Mouse (Mus musculus) CH12.LX (cell line): Measurements from ENCODE around the gene Apoa2. TPM values are rescaled to one million over a fixed set of nuclear protein-coding genes. Genes with fewer than 3 reads are reported as not detected.
A peak's percentile ranks its signal among the peaks of the same experiment; 100 is the strongest.

Experiments
- DNase-seq: peaks from one replicate; pipeline ENCODE4 v3.0.0-alpha.2; 2013; ENCODE audit errors: extremely low read depth
- H3K27ac ChIP-seq: 2 replicates; pipeline ENCODE4 v1.5.1; 2012; ENCODE audit warnings: low read depth, mild to moderate bottlenecking, control low read depth, moderate library complexity; ENCODE audit not compliant: insufficient read depth
- H3K27me3 ChIP-seq: replicated peaks from 2 replicates; pipeline ENCODE3; 2012; ENCODE audit warnings: inconsistent platforms
- H3K36me3 ChIP-seq, 2 experiments: replicated peaks in 1 of 2; 2 replicates each; pipeline versions ENCODE3 to v1.6.1; 2012; ENCODE audit warnings: inconsistent platforms in 1 of 2, low read length in 1 of 2, mild to moderate bottlenecking in 1 of 2, mixed read lengths in 1 of 2, moderate library complexity in 1 of 2; ENCODE audit not compliant: control insufficient read depth in 1 of 2, insufficient read depth in 1 of 2
- H3K4me1 ChIP-seq, 2 experiments: 2 replicates each; pipeline ENCODE4 v1.6.1; 2012; ENCODE audit warnings: inconsistent platforms in 1 of 2, moderate library complexity in 1 of 2; ENCODE audit not compliant: insufficient read depth in 2 of 2, control insufficient read depth in 1 of 2
- H3K4me2 ChIP-seq: 2 replicates; pipeline ENCODE4 v1.6.1; 2012; ENCODE audit warnings: low read depth, mild to moderate bottlenecking, control low read depth; ENCODE audit not compliant: poor library complexity, insufficient read depth, severe bottlenecking
- H3K4me3 ChIP-seq, 3 experiments: fragments of 150-350 bp in 1 of 3; sonication (generic) in 1 of 3; replicated peaks in 1 of 3; 2 replicates each; pipeline versions ENCODE3 to v1.5.1; 2011 to 2012; ENCODE audit warnings: low read depth in 2 of 3, low read length in 2 of 3, mild to moderate bottlenecking in 2 of 3, moderate library complexity in 2 of 3, control low read depth in 1 of 3, improper control_type of control experiment in 1 of 3, inconsistent platforms in 1 of 3, mixed read lengths in 1 of 3; ENCODE audit not compliant: poor library complexity in 1 of 3
- H3K79me2 ChIP-seq: replicated peaks from 2 replicates; pipeline ENCODE4 v1.6.1; 2012; ENCODE audit warnings: mild to moderate bottlenecking, moderate library complexity; ENCODE audit not compliant: control insufficient read depth, poor library complexity, insufficient read depth, severe bottlenecking; ENCODE audit errors: extremely low read depth
- H3K9ac ChIP-seq: 2 replicates; pipeline ENCODE4 v1.6.1; 2012; ENCODE audit warnings: low read depth, mild to moderate bottlenecking, control low read depth, moderate library complexity; ENCODE audit not compliant: insufficient read depth
- H3K9me3 ChIP-seq: replicated peaks from 2 replicates; pipeline ENCODE3; 2012; ENCODE audit warnings: low read length, inconsistent platforms, mixed read lengths
- CHD1 ChIP-seq: IDR thresholded peaks from 2 replicates; pipeline ENCODE4 v1.6.1; 2012; ENCODE audit warnings: low read depth, low read length, improper control_type of control experiment, inconsistent platforms
- CHD2 ChIP-seq: IDR thresholded peaks from 2 replicates; pipeline ENCODE4 v1.6.1; 2011; ENCODE audit warnings: low read length, improper control_type of control experiment
- ELF1 ChIP-seq: IDR thresholded peaks from 2 replicates; pipeline ENCODE4 v1.6.1; 2014; ENCODE audit warnings: low read depth, mild to moderate bottlenecking, inconsistent platforms, low read length, improper control_type of control experiment
- HCFC1 ChIP-seq: IDR thresholded peaks from 2 replicates; pipeline ENCODE4 v1.6.1; 2012; ENCODE audit warnings: low read depth, mild to moderate bottlenecking, inconsistent platforms, low read length, improper control_type of control experiment
- IRF4 ChIP-seq: IDR thresholded peaks from 2 replicates; pipeline ENCODE4 v1.6.1; 2014; ENCODE audit warnings: low read depth, mild to moderate bottlenecking, inconsistent platforms, low read length, improper control_type of control experiment
- JUND ChIP-seq: conservative IDR thresholded peaks from 2 replicates; pipeline ENCODE4 v1.6.1; 2011; ENCODE audit warnings: low read depth, low read length, improper control_type of control experiment
- KAT2A ChIP-seq: IDR thresholded peaks from 2 replicates; pipeline ENCODE4 v1.6.1; 2012; ENCODE audit warnings: low read length, improper control_type of control experiment, inconsistent platforms; ENCODE audit not compliant: insufficient replicate concordance
- MAFK ChIP-seq: IDR thresholded peaks from 2 replicates; pipeline ENCODE4 v1.6.1; 2011; ENCODE audit warnings: low read length, improper control_type of control experiment; ENCODE audit not compliant: insufficient replicate concordance
- MAX ChIP-seq: IDR thresholded peaks from 2 replicates; pipeline ENCODE4 v1.6.1; 2011; ENCODE audit warnings: low read length, improper control_type of control experiment
- MAZ ChIP-seq: IDR thresholded peaks from 2 replicates; pipeline ENCODE4 v1.6.1; 2012; ENCODE audit warnings: low read depth, mild to moderate bottlenecking, inconsistent platforms, low read length, improper control_type of control experiment, moderate library complexity
- MEF2A ChIP-seq: IDR thresholded peaks from 2 replicates; pipeline ENCODE4 v1.6.1; 2014; ENCODE audit warnings: low read depth, mild to moderate bottlenecking, inconsistent platforms, low read length, improper control_type of control experiment, borderline replicate concordance
- MXI1 ChIP-seq: IDR thresholded peaks from 2 replicates; pipeline ENCODE4 v1.6.1; 2011; ENCODE audit warnings: mild to moderate bottlenecking, low read depth, low read length, improper control_type of control experiment
- MYC ChIP-seq: IDR thresholded peaks from 2 replicates; pipeline ENCODE4 v1.6.1; 2011; ENCODE audit warnings: low read depth, mild to moderate bottlenecking, improper control_type of control experiment, low read length
- NELFE ChIP-seq: IDR thresholded peaks from 2 replicates; pipeline ENCODE4 v1.6.1; 2011; ENCODE audit warnings: low read depth, low read length, improper control_type of control experiment
- NRF1 ChIP-seq: IDR thresholded peaks from 2 replicates; pipeline ENCODE4 v1.6.1; 2014; ENCODE audit warnings: low read depth, mild to moderate bottlenecking, inconsistent platforms, low read length, improper control_type of control experiment, moderate library complexity
- POLR2A ChIP-seq: IDR thresholded peaks from 2 replicates; pipeline ENCODE4 v1.6.1; 2011; ENCODE audit warnings: low read depth, mild to moderate bottlenecking, improper control_type of control experiment, low read length
- POLR2AphosphoS2 ChIP-seq: IDR thresholded peaks from 2 replicates; pipeline ENCODE4 v1.6.1; 2011; ENCODE audit warnings: low read depth, low read length, improper control_type of control experiment
- RAD21 ChIP-seq: IDR thresholded peaks from 2 replicates; pipeline ENCODE4 v1.6.1; 2011; ENCODE audit warnings: low read depth, mild to moderate bottlenecking, low read length, improper control_type of control experiment, moderate library complexity
- RCOR1 ChIP-seq: conservative IDR thresholded peaks from 2 replicates; pipeline ENCODE4 v1.6.1; 2012; ENCODE audit warnings: low read depth, mild to moderate bottlenecking, inconsistent platforms, low read length, improper control_type of control experiment
- SIN3A ChIP-seq: IDR thresholded peaks from 2 replicates; pipeline ENCODE4 v1.6.1; 2012; ENCODE audit warnings: low read length, improper control_type of control experiment, inconsistent platforms
- TBP ChIP-seq: conservative IDR thresholded peaks from 2 replicates; pipeline ENCODE4 v1.6.1; 2011; ENCODE audit warnings: low read depth, low read length, improper control_type of control experiment
- TCF12 ChIP-seq: IDR thresholded peaks from 2 replicates; pipeline ENCODE4 v1.6.1; 2014; ENCODE audit warnings: low read depth, mild to moderate bottlenecking, inconsistent platforms, low read length, improper control_type of control experiment
- UBTF ChIP-seq: IDR thresholded peaks from 2 replicates; pipeline ENCODE4 v1.6.1; 2012; ENCODE audit warnings: low read depth, mild to moderate bottlenecking, inconsistent platforms, low read length, improper control_type of control experiment, moderate library complexity
- USF1 ChIP-seq: IDR thresholded peaks from 2 replicates; pipeline ENCODE4 v1.6.1; 2014; ENCODE audit warnings: low read depth, mild to moderate bottlenecking, inconsistent platforms, low read length, improper control_type of control experiment
- USF2 ChIP-seq: conservative IDR thresholded peaks from 2 replicates; pipeline ENCODE4 v1.6.1; 2011; ENCODE audit warnings: low read depth, low read length, improper control_type of control experiment
- ZC3H11A ChIP-seq: IDR thresholded peaks from 2 replicates; pipeline ENCODE4 v1.6.1; 2012; ENCODE audit warnings: low read depth, mild to moderate bottlenecking, inconsistent platforms, low read length, improper control_type of control experiment
- ZKSCAN1 ChIP-seq: IDR thresholded peaks from 2 replicates; pipeline ENCODE4 v1.6.1; 2012; ENCODE audit warnings: low read depth, inconsistent platforms, low read length, improper control_type of control experiment, borderline replicate concordance
- ZMIZ1 ChIP-seq: IDR thresholded peaks from 2 replicates; pipeline ENCODE4 v1.6.1; 2012; ENCODE audit warnings: low read depth, mild to moderate bottlenecking, inconsistent platforms, low read length, improper control_type of control experiment
- ZNF384 ChIP-seq: IDR thresholded peaks from 2 replicates; pipeline ENCODE4 v1.6.1; 2012; ENCODE audit warnings: low read depth, low read length, improper control_type of control experiment, inconsistent platforms
- dilution Hi-C: fragments of 300-500 bp; cut with MboI; formaldehyde crosslinking; loops from 2 replicates; pipeline ENCODE4 v1.14.3; 2020; ENCODE audit warnings: low sequenced_read_pairs; ENCODE audit not compliant: extremely low pct_unique_long_range_greater_than_20kb, extremely low pct_ligation_motif_present
- in situ Hi-C: fragments of 300-500 bp; cut with MboI; formaldehyde crosslinking; loops from 3 replicates; pipeline ENCODE4 v1.14.3; 2019; ENCODE audit warnings: low sequenced_read_pairs, low pct_ligation_motif_present, low pct_unique_long_range_greater_than_20kb, mixed read lengths
- polyA plus RNA-seq: library from polyadenylated mRNA; unstranded; fragments of >175 nt; gene quantifications from 2 replicates; pipeline ENCODE4 v1.2.1, GENCODE M21; 2012; ENCODE audit warnings: low read depth; ENCODE audit not compliant: insufficient read length
- total RNA-seq, 2 experiments: library from RNA; depleted of rRNA; stranded (reverse); fragments of 300-350 nt in 1 of 2; fragments of >200 nt in 1 of 2; gene quantifications; 2 replicates each; pipeline ENCODE4 v1.2.3; 2012 to 2014

The Apoa2 gene
- total and polyA plus RNA-seq, 3 experiments: 3.0 to 5.3 (median 3.1) TPM

GRCm38 (mm10) chr1:171268341-171268740, 43.5 kb downstream of the Apoa2 start:
- dilution Hi-C loops (no loop called here), in situ Hi-C loops (no loop called here)
- Histone ChIP-seq H3K27me3 (peaks cover 2% of the 10 kb centered on the region), H3K4me2 (no peak overlapping the region), H3K36me3 (peaks cover 9 to 17% of the 10 kb centered on the region in 2 experiments), H3K79me2 (no peaks in the 10 kb centered on the region), H3K4me3 (no peak overlapping the region), H3K9me3 (no peaks in the 10 kb centered on the region), H3K9ac (no peak overlapping the region; the same call in 1 of the 2 replicates), H3K27ac (no peak overlapping the region), H3K4me1 (peaks cover 0 to 26% of the 10 kb centered on the region in 2 experiments; a peak in 2 of 4 replicates)
- DNase-seq: no peak
- TF ChIP-seq ZNF384 (peak; percentile 31; the same call in 1 of the 2 replicates), ZKSCAN1 (no peak)

- H3K4me1 ChIP-seq: peaks cover 0 to 26% of the 10 kb centered on the region in 2 experiments; a peak in 2 of 4 replicates
- H3K9ac ChIP-seq: peak within 1 kb of the TSS; percentile 50
- in situ Hi-C loops: no loop called here
- H3K4me3 ChIP-seq: peak within 1 kb of the TSS; percentile 83 to 93 (median 93)
- peak; percentile 74; the same call in 1 of the 2 replicates for TF ChIP-seq MYC
- peak; percentile 71; the same call in 1 of the 2 replicates for TF ChIP-seq SIN3A
- peak; percentile 66; the same call in 1 of the 2 replicates for TF ChIP-seq MAX
- no peak for TF ChIP-seq ZKSCAN1
- no peak for TF ChIP-seq CHD1
- peak; percentile 97 for TF ChIP-seq ZMIZ1
- peak; percentile 86 for TF ChIP-seq MAZ
- TF ChIP-seq JUND: no peak
- TF ChIP-seq ELF1: peak; percentile 57; the same call in 1 of the 2 replicates
- peak; percentile 97 for TF ChIP-seq TCF12
- TF ChIP-seq ZNF384: peak; percentile 5; the same call in 1 of the 2 replicates
- TF ChIP-seq USF1: no peak
- no peak for TF ChIP-seq ZC3H11A
- 0 out of 2 replicates have a peak, but pooled peaks have one; percentile 37 for TF ChIP-seq RCOR1
- peak; percentile 45; the same call in 1 of the 2 replicates for TF ChIP-seq CHD2
- TF ChIP-seq USF2: no peak
- TF ChIP-seq NRF1: peak; percentile 72
- peak; percentile 81; the same call in 1 of the 2 replicates for TF ChIP-seq KAT2A
- TF ChIP-seq POLR2A: peak; percentile 100
- peak; percentile 99 for TF ChIP-seq NELFE
- peak; percentile 88 for TF ChIP-seq TBP
- no peak for TF ChIP-seq RAD21
- TF ChIP-seq POLR2AphosphoS2: peak; percentile 93
- TF ChIP-seq MXI1: peak; percentile 51; the same call in 1 of the 2 replicates
- TF ChIP-seq HCFC1: peak; percentile 86
- 0 out of 2 replicates have a peak, but pooled peaks have one; percentile 9 for TF ChIP-seq MAFK
- no peak for TF ChIP-seq UBTF
- no peak for TF ChIP-seq IRF4
- peak; percentile 23; the same call in 1 of the 2 replicates for TF ChIP-seq MEF2A
- dilution Hi-C loops: no loop called here
- peak; percentile 87 for DNase-seq
- H3K36me3 ChIP-seq: peaks cover 25 to 33% of the 10 kb centered on the region in 2 experiments
- peak within 1 kb of the TSS; percentile 86 for H3K4me2 ChIP-seq
- no peak within 1 kb of the TSS for H3K27ac ChIP-seq
- H3K27me3 ChIP-seq: no peaks in the 10 kb centered on the region
- H3K79me2 ChIP-seq: no peaks in the 10 kb centered on the region
- no peaks in the 10 kb centered on the region for H3K9me3 ChIP-seq
These were observed 45.2 kb downstream of the Apoa2 start, which contains the start of gene B4galt3 for GRCm38 (mm10) chr1:171269848-171270572. B4galt3 (plus strand) TSS chr1:171270328.
